Mouse (Mus musculus) limb, embryonic 12.5 days (tissue): Measurements from ENCODE around the gene Erbb2. TPM values are rescaled to one million over a fixed set of nuclear protein-coding genes. Genes with fewer than 3 reads are reported as not detected.

Source experiments
- ATAC-seq: fragments of 200-750 bp; cut with Nextera tagmentation; 2 replicates; pipeline ENCODE4 v1.8.0; 2017; ENCODE audit warnings: low read depth, moderate TSS enrichment; ENCODE audit not compliant: insufficient number of reproducible peaks, insufficient read depth, low FRiP score, low TSS enrichment
- H3K27ac ChIP-seq: fragments of 300-500 bp; sonication (generic); 2 replicates; pipeline ENCODE4 v1.5.1; 2016; ENCODE audit warnings: mild to moderate bottlenecking, moderate library complexity
- H3K27me3 ChIP-seq: fragments of 300-500 bp; sonication (generic); 2 replicates; pipeline ENCODE4 v1.6.1; 2016; ENCODE audit warnings: mild to moderate bottlenecking, moderate library complexity
- H3K36me3 ChIP-seq: fragments of 300-500 bp; sonication (generic); 2 replicates; pipeline ENCODE4 v1.6.1; 2016; ENCODE audit warnings: mild to moderate bottlenecking, moderate library complexity
- H3K4me1 ChIP-seq: fragments of 300-500 bp; sonication (generic); replicated peaks from 2 replicates; pipeline ENCODE4 v1.6.1; 2016
- H3K4me2 ChIP-seq: fragments of 300-500 bp; sonication (generic); 2 replicates; pipeline ENCODE4 v1.6.1; 2016; ENCODE audit warnings: mild to moderate bottlenecking, moderate library complexity
- H3K4me3 ChIP-seq: fragments of 300-500 bp; sonication (generic); replicated peaks from 2 replicates; pipeline ENCODE4 v1.5.1; 2016; ENCODE audit warnings: mild to moderate bottlenecking
- H3K9ac ChIP-seq: fragments of 300-500 bp; sonication (generic); replicated peaks from 2 replicates; pipeline ENCODE4 v1.6.1; 2016; ENCODE audit warnings: mild to moderate bottlenecking, moderate library complexity
- H3K9me3 ChIP-seq: fragments of 300-500 bp; sonication (generic); 2 replicates; pipeline ENCODE4 v1.6.1; 2016; ENCODE audit warnings: mild to moderate bottlenecking, moderate library complexity
- WGBS: fragments of 180-500 bp; shearing (Covaris S2); methylation state at CpG from one replicate; pipeline ENCODE4 v1.1.7; 2016; 5-methylcytosine and 5-hydroxymethylcytosine counted together
- polyA plus RNA-seq: library from polyadenylated mRNA; unstranded; fragments of >200 nt; fragmentation: Nextera tagmentation; extraction: Ambion mirVana; gene quantifications from 2 replicates; pipeline ENCODE4 v1.2.1, GENCODE M21; 2016

Gene Erbb2
- polyA plus RNA-seq, 1 experiment from 2014 or later: 40.8 TPM

- WGBS: 2% methylated on average over 32 of the region's 33 CpGs
- H3K36me3 ChIP-seq: no peaks in the 10 kb centered on the region
- peak overlapping the region; percentile 44 for H3K4me2 ChIP-seq
- H3K27ac ChIP-seq: no peak overlapping the region
- H3K9me3 ChIP-seq: no peaks in the 10 kb centered on the region
- H3K4me1 ChIP-seq: peaks cover 18% of the 10 kb centered on the region
- no peak for ATAC-seq
- H3K4me3 ChIP-seq: peak overlapping the region; percentile 27
- H3K27me3 ChIP-seq: peaks cover 42% of the 10 kb centered on the region
- H3K9ac ChIP-seq: 0 out of 2 replicates have a peak overlapping the region, but pooled peaks have one; percentile 8
Observed at GRCm38 (mm10) chr11:98446562-98447474, 34.5 kb downstream of the Erbb2 start.

GRCm38 (mm10) chr11:98447475-98447834 is 35.2 kb downstream of the Erbb2 start:
- Histone ChIP-seq H3K9ac (0 out of 2 replicates have a peak overlapping the region, but pooled peaks have one; percentile 8), H3K9me3 (no peaks in the 10 kb centered on the region), H3K36me3 (no peaks in the 10 kb centered on the region), H3K27ac (no peak overlapping the region), H3K4me2 (peak overlapping the region; percentile 44), H3K4me1 (peaks cover 18% of the 10 kb centered on the region), H3K4me3 (peak overlapping the region; percentile 27), H3K27me3 (peaks cover 42% of the 10 kb centered on the region)
- ATAC-seq: no peak
- WGBS: 9% methylated on average over 7 of the region's 7 CpGs

GRCm38 (mm10) chr11:98448191-98448790 is 36.0 kb downstream of the Erbb2 start:
- H3K36me3 ChIP-seq: no peaks in the 10 kb centered on the region
- H3K4me2 ChIP-seq: peak overlapping the region; percentile 44
- peaks cover 18% of the 10 kb centered on the region for H3K4me1 ChIP-seq
- 38% methylated on average over 13 of the region's 13 CpGs for WGBS
- 0 out of 2 replicates have a peak overlapping the region, but pooled peaks have one; percentile 27 for H3K4me3 ChIP-seq
- H3K27me3 ChIP-seq: peaks cover 42% of the 10 kb centered on the region
- H3K9ac ChIP-seq: no peak overlapping the region
- H3K9me3 ChIP-seq: no peaks in the 10 kb centered on the region
- no peak overlapping the region for H3K27ac ChIP-seq
- no peak for ATAC-seq

- H3K27me3 ChIP-seq: peaks cover 42% of the 10 kb centered on the region
- no peaks in the 10 kb centered on the region for H3K36me3 ChIP-seq
- no peak for ATAC-seq
- no peak overlapping the region for H3K4me3 ChIP-seq
- no peak overlapping the region for H3K27ac ChIP-seq
- H3K4me2 ChIP-seq: no peak overlapping the region
- 85% methylated on average over 3 of the region's 3 CpGs for WGBS
- H3K9ac ChIP-seq: no peak overlapping the region
- no peaks in the 10 kb centered on the region for H3K9me3 ChIP-seq
- H3K4me1 ChIP-seq: peaks cover 18% of the 10 kb centered on the region
Observed at GRCm38 (mm10) chr11:98449419-98449818, 37.1 kb downstream of the Erbb2 start.

GRCm38 (mm10) chr11:98449921-98450771 is 37.9 kb downstream of the Erbb2 start:
- no peak for ATAC-seq
- H3K36me3 ChIP-seq: no peaks in the 10 kb centered on the region
- H3K4me1 ChIP-seq: peaks cover 18% of the 10 kb centered on the region
- WGBS: 79% methylated on average over 20 of the region's 20 CpGs
- no peak overlapping the region for H3K4me2 ChIP-seq
- H3K27me3 ChIP-seq: peaks cover 42% of the 10 kb centered on the region
- no peak overlapping the region for H3K9ac ChIP-seq
- no peaks in the 10 kb centered on the region for H3K9me3 ChIP-seq
- no peak overlapping the region for H3K27ac ChIP-seq
- H3K4me3 ChIP-seq: no peak overlapping the region

GRCm38 (mm10) chr11:98455484-98455883 is 43.2 kb downstream of the Erbb2 start:
- ATAC-seq: no peak
- no peaks in the 10 kb centered on the region for H3K36me3 ChIP-seq
- H3K27me3 ChIP-seq: peaks cover 28% of the 10 kb centered on the region
- WGBS: 80% methylated on average over 4 of the region's 4 CpGs
- H3K4me1 ChIP-seq: peaks cover 18% of the 10 kb centered on the region
- H3K27ac ChIP-seq: no peak overlapping the region
- no peak overlapping the region for H3K4me3 ChIP-seq
- H3K9me3 ChIP-seq: no peaks in the 10 kb centered on the region
- H3K9ac ChIP-seq: no peak overlapping the region
- H3K4me2 ChIP-seq: no peak overlapping the region

- Histone ChIP-seq H3K9ac (no peak overlapping the region), H3K4me3 (no peak overlapping the region), H3K9me3 (no peaks in the 10 kb centered on the region), H3K4me2 (no peak overlapping the region), H3K27ac (no peak overlapping the region), H3K36me3 (no peaks in the 10 kb centered on the region), H3K27me3 (peaks cover 31% of the 10 kb centered on the region), H3K4me1 (peaks cover 18% of the 10 kb centered on the region)
- WGBS: 78% methylated on average over 5 of the region's 5 CpGs
- ATAC-seq: no peak
Observed at GRCm38 (mm10) chr11:98456545-98456944, 44.3 kb downstream of the Erbb2 start.

GRCm38 (mm10) chr11:98456945-98457344 is 44.7 kb downstream of the Erbb2 start:
- Histone ChIP-seq H3K36me3 (no peaks in the 10 kb centered on the region), H3K27ac (peak overlapping the region; percentile 45), H3K4me3 (peak overlapping the region; percentile 61), H3K9ac (peak overlapping the region; percentile 66; the same call in 1 of the 2 replicates), H3K27me3 (peaks cover 35% of the 10 kb centered on the region), H3K4me2 (peak overlapping the region; percentile 83), H3K4me1 (peaks cover 18% of the 10 kb centered on the region), H3K9me3 (no peaks in the 10 kb centered on the region)
- ATAC-seq: peak; percentile 22; the same call in 1 of the 2 replicates
- 28% methylated on average over 9 of the region's 9 CpGs for WGBS

- Histone ChIP-seq H3K27me3 (peaks cover 39% of the 10 kb centered on the region), H3K4me2 (peak overlapping the region; percentile 83), H3K36me3 (no peaks in the 10 kb centered on the region), H3K4me1 (peaks cover 18% of the 10 kb centered on the region), H3K9ac (peak overlapping the region; percentile 66), H3K4me3 (peak overlapping the region; percentile 61), H3K9me3 (no peaks in the 10 kb centered on the region), H3K27ac (peak overlapping the region; percentile 45)
- WGBS: under 1% methylated on average over 44 of the region's 64 CpGs
- peak; percentile 75 for ATAC-seq
Observed at GRCm38 (mm10) chr11:98457367-98458120, 45.3 kb downstream of the Erbb2 start.
